Mouse (Mus musculus) thymus, adult 2 months (tissue): ENCODE results near the gene Xrcc3.

Experiments used
- CTCF ChIP-seq: fragments of 200-500 bp; IDR thresholded peaks from 2 replicates; pipeline ENCODE4 v1.5.1; 2012; ENCODE audit warnings: mild to moderate bottlenecking, control low read depth, low read length, moderate library complexity, borderline replicate concordance; ENCODE audit not compliant: control insufficient read depth, poor library complexity, insufficient read depth; ENCODE audit errors: extremely low read depth
- POLR2A ChIP-seq: fragments of 200-500 bp; IDR thresholded peaks from 2 replicates; pipeline ENCODE4 v1.6.1; 2012; ENCODE audit warnings: mild to moderate bottlenecking, low read length, control low read depth, moderate library complexity; ENCODE audit not compliant: control insufficient read depth, poor library complexity, insufficient read depth; ENCODE audit errors: extremely low read depth

- TF ChIP-seq CTCF (no peak), POLR2A (no peak)
These were observed 7.0 kb upstream of the Xrcc3 start for GRCm38 (mm10) chr12:111820708-111821107.
